23 mouse cellular contexts compared by ENCODE assay signal in the genomic region with DNA sequence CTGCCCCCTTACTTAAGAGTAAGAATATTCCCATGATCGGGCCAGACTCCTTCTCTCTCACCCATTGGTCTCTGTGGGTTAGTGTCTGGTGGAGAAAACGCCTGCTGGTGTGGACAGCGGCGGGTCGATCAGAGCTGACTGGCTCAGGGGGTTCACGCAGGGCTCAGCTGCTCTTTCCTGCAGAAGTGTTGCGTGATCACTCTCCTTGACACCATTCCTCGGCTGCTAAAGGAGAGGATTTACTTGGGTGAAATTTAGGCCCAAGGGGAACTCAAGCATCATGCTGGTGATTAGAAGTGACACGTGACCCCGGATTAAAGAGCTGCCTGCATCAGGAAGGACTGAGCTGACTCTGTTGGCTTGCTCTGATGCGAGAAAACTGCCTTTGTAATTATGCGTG.
DNase-seq lines count a peak whose midpoint lies in the region; ATAC-seq and TF ChIP-seq lines count a peak whose summit lies in the region.
"Had no signal": no experiment of that assay in that cellular context is flagged by ENCODE, and none has a peak within 500 bp of the region (broad histone marks: within the 10 kb centered on the region; RNA-seq: fewer than 3 reads in every experiment).

No protein-coding gene starts in this region.

- H3K4me3 ChIP-seq in midbrain, embryonic 10.5 days = no peak overlapping the region
- H3K4me3 ChIP-seq in midbrain, postnatal 0 days (ENCODE audit: low read depth, low read length) = no peak overlapping the region
- no peak overlapping the region for H3K4me3 ChIP-seq in midbrain, embryonic 14.5 days (replicated peaks; ENCODE audit: low read depth, low read length)
- H3K4me3 ChIP-seq in lung, postnatal 0 days (ENCODE audit: low read depth, low read length) = no peak overlapping the region
- H3K4me3 ChIP-seq in forebrain, embryonic 11.5 days (ENCODE audit: low read depth, low read length) = no peak overlapping the region
- H3K4me3 ChIP-seq: embryonic facial prominence, embryonic 13.5 days; gastrocnemius, adult 2 months; heart, embryonic 10.5 days; limb, embryonic 12.5 days had no signal

- TF ChIP-seq EP300 in lung, postnatal 0 days (IDR thresholded peaks at IDR 0.05) = no peak

- peaks cover 10% of the 10 kb centered on the region for H3K4me1 ChIP-seq in midbrain, embryonic 10.5 days
- H3K4me1 ChIP-seq in midbrain, postnatal 0 days (ENCODE audit: insufficient read depth, low read length) = no peaks in the 10 kb centered on the region
- no peaks in the 10 kb centered on the region for H3K4me1 ChIP-seq in midbrain, embryonic 14.5 days (ENCODE audit: control insufficient read depth, insufficient read depth, low read length)
- H3K4me1 ChIP-seq in lung, postnatal 0 days (ENCODE audit: insufficient read depth, low read depth, low read length) = no peaks in the 10 kb centered on the region
- H3K4me1 ChIP-seq in forebrain, embryonic 11.5 days (replicated peaks; ENCODE audit: control insufficient read depth, insufficient read depth, low read length) = no peaks in the 10 kb centered on the region
- H3K4me1 ChIP-seq: embryonic facial prominence, embryonic 13.5 days; limb, embryonic 12.5 days had no signal

- DNase-seq in embryo, embryonic 11 days = peak; percentile 24
- DNase-seq in embryo, embryonic 9.5 days (ENCODE audit: extremely low spot score) = no peak
- peak; percentile 19 for DNase-seq in midbrain, embryonic 10.5 days (ENCODE audit: low spot score)
- DNase-seq in midbrain, postnatal 0 days (ENCODE audit: low spot score) = no peak
- DNase-seq in midbrain, embryonic 14.5 days = peak; percentile 60
- DNase-seq in lung, postnatal 0 days (ENCODE audit: low spot score) = no peak
- DNase-seq in right cerebral cortex, postnatal 25 days = no peak
- no peak for DNase-seq in forebrain, embryonic 11.5 days (ENCODE audit: low spot score)
- DNase-seq: adrenal gland, postnatal 14 days; cerebellum, adult 8-10 months; gastrocnemius, adult 2 months; kidney, adult 9 months; kidney, postnatal 36 days; liver, postnatal 0 days; lung, postnatal 10 days had no signal

- H3K36me3 ChIP-seq in midbrain, embryonic 10.5 days = no peaks in the 10 kb centered on the region
- H3K36me3 ChIP-seq in midbrain, postnatal 0 days (ENCODE audit: insufficient read depth, low read length) = no peaks in the 10 kb centered on the region
- no peaks in the 10 kb centered on the region for H3K36me3 ChIP-seq in midbrain, embryonic 14.5 days (ENCODE audit: control insufficient read depth, insufficient read depth, low read length)
- no peaks in the 10 kb centered on the region for H3K36me3 ChIP-seq in lung, postnatal 0 days (ENCODE audit: insufficient read depth, low read length)
- no peaks in the 10 kb centered on the region for H3K36me3 ChIP-seq in forebrain, embryonic 11.5 days (ENCODE audit: control insufficient read depth, insufficient read depth, low read length)
- H3K36me3 ChIP-seq: embryonic facial prominence, embryonic 13.5 days; heart, embryonic 10.5 days; limb, embryonic 12.5 days had no signal

- H3K4me2 ChIP-seq in midbrain, postnatal 0 days (ENCODE audit: low read depth, low read length, poor library complexity, severe bottlenecking) = no peak overlapping the region
- no peak overlapping the region; the same call in 1 of the 2 replicates for H3K4me2 ChIP-seq in midbrain, embryonic 14.5 days (ENCODE audit: low read length)
- H3K4me2 ChIP-seq in lung, postnatal 0 days (replicated peaks; ENCODE audit: low read depth, low read length) = no peak overlapping the region
- no peak overlapping the region for H3K4me2 ChIP-seq in forebrain, embryonic 11.5 days (ENCODE audit: low read depth, low read length, severe bottlenecking)
- H3K4me2 ChIP-seq: embryonic facial prominence, embryonic 13.5 days; limb, embryonic 12.5 days; liver, embryonic 11.5 days had no signal

- H3K9me3 ChIP-seq in midbrain, embryonic 10.5 days (replicated peaks) = no peaks in the 10 kb centered on the region
- H3K9me3 ChIP-seq in midbrain, postnatal 0 days (ENCODE audit: low read length) = no peaks in the 10 kb centered on the region
- H3K9me3 ChIP-seq in midbrain, embryonic 14.5 days (ENCODE audit: control insufficient read depth, low read length) = 0 out of 2 replicates have a peak, but pooled peaks cover 3% of the 10 kb centered on the region
- no peaks in the 10 kb centered on the region for H3K9me3 ChIP-seq in lung, postnatal 0 days (ENCODE audit: low read length)
- H3K9me3 ChIP-seq in forebrain, embryonic 11.5 days (ENCODE audit: control insufficient read depth, low read length) = no peaks in the 10 kb centered on the region
- H3K9me3 ChIP-seq: embryonic facial prominence, embryonic 13.5 days; heart, embryonic 10.5 days; limb, embryonic 12.5 days had no signal

- no peak overlapping the region for H3K9ac ChIP-seq in midbrain, postnatal 0 days (replicated peaks; ENCODE audit: low read length, poor library complexity, severe bottlenecking)
- H3K9ac ChIP-seq in midbrain, embryonic 14.5 days (replicated peaks; ENCODE audit: low read length) = no peak overlapping the region
- H3K9ac ChIP-seq in lung, postnatal 0 days (replicated peaks; ENCODE audit: low read depth) = no peak overlapping the region
- no peak overlapping the region for H3K9ac ChIP-seq in forebrain, embryonic 11.5 days (ENCODE audit: low read length)
- H3K9ac ChIP-seq: embryonic facial prominence, embryonic 13.5 days; limb, embryonic 12.5 days; liver, postnatal 0 days had no signal

- H3K27ac ChIP-seq in midbrain, embryonic 10.5 days (replicated peaks) = no peak overlapping the region
- no peak overlapping the region for H3K27ac ChIP-seq in midbrain, postnatal 0 days (ENCODE audit: low read depth, low read length)
- no peak overlapping the region for H3K27ac ChIP-seq in midbrain, embryonic 14.5 days (replicated peaks; ENCODE audit: low read depth, low read length)
- H3K27ac ChIP-seq in lung, postnatal 0 days (ENCODE audit: low read length) = no peak overlapping the region
- no peak overlapping the region for H3K27ac ChIP-seq in forebrain, embryonic 11.5 days (ENCODE audit: low read depth, low read length)
- H3K27ac ChIP-seq: embryonic facial prominence, embryonic 13.5 days; gastrocnemius, adult 2 months; heart, embryonic 10.5 days; hindbrain, postnatal 0 days; limb, embryonic 12.5 days; stomach, postnatal 0 days had no signal

- 23% methylated on average over 12 of the region's 12 CpGs for WGBS in midbrain, embryonic 10.5 days
- 12% methylated on average over 12 of the region's 12 CpGs for WGBS in midbrain, postnatal 0 days
- WGBS in midbrain, embryonic 14.5 days = 9% methylated on average over 12 of the region's 12 CpGs
- WGBS in lung, postnatal 0 days = 26% methylated on average over 12 of the region's 12 CpGs
- 31% methylated on average over 12 of the region's 12 CpGs for WGBS in forebrain, embryonic 11.5 days

- TF ChIP-seq CTCF in midbrain, postnatal 0 days (IDR thresholded peaks at IDR 0.05) = no peak
- TF ChIP-seq CTCF in lung, postnatal 0 days (IDR thresholded peaks at IDR 0.05) = no peak

- ATAC-seq in midbrain, postnatal 0 days (ENCODE audit: low FRiP score) = no peak
- ATAC-seq in midbrain, embryonic 14.5 days (ENCODE audit: low FRiP score, low TSS enrichment) = no peak
- no peak for ATAC-seq in lung, postnatal 0 days
- ATAC-seq in forebrain, embryonic 11.5 days (replicated peaks; ENCODE audit: low FRiP score) = no peak
- ATAC-seq: forebrain, embryonic 14.5 days; hindbrain, postnatal 0 days; intestine, embryonic 16.5 days; liver, postnatal 0 days had no signal

- no peaks in the 10 kb centered on the region for H3K27me3 ChIP-seq in midbrain, embryonic 10.5 days (ENCODE audit: low read depth, poor library complexity, severe bottlenecking)
- H3K27me3 ChIP-seq in midbrain, postnatal 0 days (ENCODE audit: insufficient read depth, low read length) = no peaks in the 10 kb centered on the region
- H3K27me3 ChIP-seq in midbrain, embryonic 14.5 days (ENCODE audit: control insufficient read depth, insufficient read depth, low read length) = no peaks in the 10 kb centered on the region
- no peaks in the 10 kb centered on the region for H3K27me3 ChIP-seq in lung, postnatal 0 days (replicated peaks; ENCODE audit: insufficient read depth, low read length)
- H3K27me3 ChIP-seq in forebrain, embryonic 11.5 days (ENCODE audit: control insufficient read depth, insufficient read depth, low read length) = no peaks in the 10 kb centered on the region
- H3K27me3 ChIP-seq: limb, embryonic 12.5 days had no signal

Comparison
In these comparisons a context has a peak if more than half of its experiments do, and no peak if none do; other contexts are left out.
1. DNase-seq: peak in embryo, embryonic 11 days (single experiment), midbrain, embryonic 10.5 days (single experiment) and midbrain, embryonic 14.5 days (single experiment); none in embryo, embryonic 9.5 days (single experiment), midbrain, postnatal 0 days (single experiment), lung, postnatal 0 days (single experiment), right cerebral cortex, postnatal 25 days (single experiment) and forebrain, embryonic 11.5 days (single experiment).